ENCODE assay signal across 12 mouse cellular contexts in the genomic region with DNA sequence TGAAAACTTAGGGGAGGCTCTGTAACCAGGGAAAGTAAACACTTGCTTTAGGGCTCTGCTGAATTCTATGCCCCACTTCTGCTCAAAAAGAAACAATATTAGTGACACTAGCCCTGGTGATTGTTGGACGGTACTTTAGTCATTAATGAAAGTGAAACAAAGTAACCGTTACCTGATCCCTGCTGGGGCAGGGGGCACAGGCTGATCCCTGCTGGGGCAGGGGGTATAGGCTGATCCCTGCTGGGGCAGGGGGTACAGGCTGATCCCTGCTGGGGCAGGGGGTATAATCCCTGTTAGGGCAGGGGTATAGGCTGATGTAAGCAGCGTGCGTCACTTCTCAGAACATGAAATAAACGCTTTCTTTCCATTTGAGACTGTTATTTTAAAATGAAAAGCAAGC. TPM values are rescaled to one million over a fixed set of nuclear protein-coding genes. Genes with fewer than 3 reads are reported as not detected.
A peak's percentile ranks its signal among the peaks of the same experiment; 100 is the strongest.
DNase-seq lines count a peak whose midpoint lies in the region; ATAC-seq and TF ChIP-seq lines count a peak whose summit lies in the region.
"Had no signal": no experiment of that assay in that cellular context is flagged by ENCODE, and none has a peak within 500 bp of the region (broad histone marks: within the 10 kb centered on the region; RNA-seq: fewer than 3 reads in every experiment).

No protein-coding gene starts in this region.

- WGBS in heart, embryonic 12.5 days = 68% methylated on average over 5 of the region's 5 CpGs
- WGBS in lung, embryonic 14.5 days = 74% methylated on average over 5 of the region's 5 CpGs
- WGBS in lung, adult 2 months = 67% methylated on average over 5 of the region's 5 CpGs
- WGBS in embryonic facial prominence, embryonic 15.5 days = 71% methylated on average over 5 of the region's 5 CpGs
- WGBS in olfactory bulb, adult 2 months = 48% methylated on average over 5 of the region's 5 CpGs

- peaks cover 8% of the 10 kb centered on the region for H3K36me3 ChIP-seq in heart, embryonic 12.5 days
- no peaks in the 10 kb centered on the region for H3K36me3 ChIP-seq in lung, embryonic 14.5 days (ENCODE audit: insufficient read depth)
- peaks cover 17% of the 10 kb centered on the region; the same call in 1 of the 2 replicates for H3K36me3 ChIP-seq in embryonic facial prominence, embryonic 15.5 days

- H3K9me3 ChIP-seq in heart, embryonic 12.5 days (replicated peaks) = peaks cover 3% of the 10 kb centered on the region; the same call in 1 of the 2 replicates
- H3K9me3 ChIP-seq in lung, embryonic 14.5 days (ENCODE audit: low read depth, low read length) = no peaks in the 10 kb centered on the region
- no peaks in the 10 kb centered on the region for H3K9me3 ChIP-seq in embryonic facial prominence, embryonic 15.5 days (replicated peaks)

- H3K4me1 ChIP-seq in heart, embryonic 12.5 days (replicated peaks) = peaks cover 17% of the 10 kb centered on the region; the same call in 1 of the 2 replicates
- no peaks in the 10 kb centered on the region for H3K4me1 ChIP-seq in lung, embryonic 14.5 days (ENCODE audit: insufficient read depth)
- H3K4me1 ChIP-seq in lung, adult 2 months (ENCODE audit: control insufficient read depth, insufficient read depth, low read length) = peaks cover 5% of the 10 kb centered on the region; the same call in 1 of the 2 replicates
- H3K4me1 ChIP-seq in embryonic facial prominence, embryonic 15.5 days = peaks cover 10% of the 10 kb centered on the region; the same call in 1 of the 2 replicates
- peaks cover 18% of the 10 kb centered on the region for H3K4me1 ChIP-seq in olfactory bulb, adult 2 months (ENCODE audit: control insufficient read depth, insufficient read depth, low read length)

- TF ChIP-seq POLR2A in lung, adult 2 months (IDR thresholded peaks at IDR 0.05; ENCODE audit: borderline replicate concordance, extremely low read depth, low read depth, low read length) = no peak
- TF ChIP-seq POLR2A in olfactory bulb, adult 2 months (IDR thresholded peaks at IDR 0.05; ENCODE audit: insufficient read depth, low read depth, low read length) = no peak

- H3K4me2 ChIP-seq in heart, embryonic 12.5 days = peak overlapping the region; percentile 35
- peak overlapping the region; percentile 7; the same call in 1 of the 2 replicates for H3K4me2 ChIP-seq in lung, embryonic 14.5 days
- H3K4me2 ChIP-seq in embryonic facial prominence, embryonic 15.5 days (replicated peaks) = peak overlapping the region; percentile 29; the same call in 1 of the 2 replicates

- H3K9ac ChIP-seq in heart, embryonic 12.5 days = no peak overlapping the region
- H3K9ac ChIP-seq in lung, embryonic 14.5 days = no peak overlapping the region
- no peak overlapping the region for H3K9ac ChIP-seq in embryonic facial prominence, embryonic 15.5 days

- intact Hi-C loops in heart, postnatal 25 days (cut with DNase I) = no loop called here

- no peak overlapping the region for H3K27ac ChIP-seq in heart, embryonic 12.5 days (ENCODE audit: poor library complexity, severe bottlenecking)
- H3K27ac ChIP-seq in lung, embryonic 14.5 days (ENCODE audit: low read depth) = no peak overlapping the region
- peak overlapping the region; percentile 24; the same call in 1 of the 2 replicates for H3K27ac ChIP-seq in embryonic facial prominence, embryonic 15.5 days (replicated peaks)
- peak overlapping the region; percentile 51 for H3K27ac ChIP-seq in olfactory bulb, adult 2 months (ENCODE audit: insufficient read depth, low read depth, low read length)

- DNase-seq in heart, postnatal 25 days (ENCODE audit: low spot score) = no peak
- DNase-seq in lung, embryonic 14.5 days = no peak
- no peak for DNase-seq in lung, adult 2 months
- DNase-seq in gastrocnemius, adult 18-20 months (ENCODE audit: low spot score) = no peak
- DNase-seq: cerebellum, adult 9-11 months had no signal

- H3K27me3 ChIP-seq in heart, embryonic 12.5 days (replicated peaks) = peaks cover 21% of the 10 kb centered on the region
- H3K27me3 ChIP-seq in lung, embryonic 14.5 days (ENCODE audit: insufficient read depth, low read length) = no peaks in the 10 kb centered on the region
- H3K27me3 ChIP-seq in embryonic facial prominence, embryonic 15.5 days = no peaks in the 10 kb centered on the region

- no peak for TF ChIP-seq CTCF in lung, embryonic 14.5 days (IDR thresholded peaks at IDR 0.05; ENCODE audit: low read depth)
- TF ChIP-seq CTCF in lung, adult 2 months (IDR thresholded peaks at IDR 0.05; ENCODE audit: insufficient read depth, low read length) = no peak
- TF ChIP-seq CTCF in olfactory bulb, adult 2 months (IDR thresholded peaks at IDR 0.05; ENCODE audit: insufficient read depth, low read depth, low read length) = no peak

- no peak overlapping the region for H3K4me3 ChIP-seq in heart, embryonic 12.5 days
- H3K4me3 ChIP-seq in lung, embryonic 14.5 days (ENCODE audit: low read depth, low read length) = no peak overlapping the region
- H3K4me3 ChIP-seq in lung, adult 2 months (replicated peaks; ENCODE audit: extremely low read depth, low read depth, low read length) = no peak overlapping the region
- no peak overlapping the region for H3K4me3 ChIP-seq in embryonic facial prominence, embryonic 15.5 days (replicated peaks)
- H3K4me3 ChIP-seq in olfactory bulb, adult 2 months (ENCODE audit: insufficient read depth, low read depth, low read length) = no peak overlapping the region

- ATAC-seq in heart, embryonic 12.5 days (ENCODE audit: insufficient number of reproducible peaks, low FRiP score) = no peak
- ATAC-seq in lung, embryonic 14.5 days (ENCODE audit: insufficient read depth) = no peak
- ATAC-seq in embryonic facial prominence, embryonic 15.5 days (ENCODE audit: insufficient number of reproducible peaks, low FRiP score, low TSS enrichment, low read depth) = no peak
- ATAC-seq in megakaryocyte progenitor cell, adult 5-6 weeks (replicated peaks; ENCODE audit: poor library complexity) = no peak

RNA-seq across cellular contexts. Expression of gene Ermp1, which starts 6.7 kb away (rescaled TPM):
- polyA plus RNA-seq in heart, embryonic 12.5 days (2016; fragmentation: Nextera tagmentation; extraction: Ambion mirVana) = 9.7 and 10.7 TPM in 2 replicates
- 1 to 10 TPM; 8.8 to 9.4 TPM for total RNA-seq in heart, postnatal 25 days (2021)
- polyA plus RNA-seq in lung, embryonic 14.5 days (2014; fragmentation: Nextera tagmentation; extraction: Ambion mirVana) = 7.4 and 8.4 TPM in 2 replicates
- 11.0 and 15.7 TPM in 2 replicates for polyA plus RNA-seq in lung, adult 2 months (2012; rRNA removed)
- 20.8 and 23.4 TPM in 2 replicates for polyA plus RNA-seq in embryonic facial prominence, embryonic 15.5 days (2015; fragmentation: Nextera tagmentation; extraction: Ambion mirVana)
- not detected in 2 replicates for polyA plus RNA-seq in olfactory bulb, adult 2 months (2012; ENCODE audit: insufficient read depth, insufficient read length, low replicate concordance, missing spikeins)
- total RNA-seq in megakaryocyte progenitor cell, adult 5-6 weeks (2015) = 37.3 and 42.5 TPM in 2 replicates
- 44.8 and 51.3 TPM in 2 replicates for total RNA-seq in megakaryocyte progenitor cell, adult 5-6 weeks (2017)
- 1 to 10 TPM; 8.0 to 8.2 TPM for total RNA-seq in gastrocnemius, adult 18-20 months (2021)

RNA-seq across cellular contexts. Expression of gene Mlana, which starts 56.1 kb away (rescaled TPM):
- 0.57 and 0.70 TPM in 2 replicates for polyA plus RNA-seq in heart, embryonic 12.5 days (2016; fragmentation: Nextera tagmentation; extraction: Ambion mirVana)
- 1 to 10 TPM in 1 of 2 experiments, under 1 TPM in 1; 0.57 to 1.0 TPM for total RNA-seq in heart, postnatal 25 days (2021)
- polyA plus RNA-seq in lung, embryonic 14.5 days (2014; fragmentation: Nextera tagmentation; extraction: Ambion mirVana) = not detected in 2 replicates
- polyA plus RNA-seq in lung, adult 2 months (2012; rRNA removed) = 0.75 and 1.1 TPM in 2 replicates
- polyA plus RNA-seq in embryonic facial prominence, embryonic 15.5 days (2015; fragmentation: Nextera tagmentation; extraction: Ambion mirVana) = 4.6 and 5.4 TPM in 2 replicates
- polyA plus RNA-seq in olfactory bulb, adult 2 months (2012; ENCODE audit: insufficient read depth, insufficient read length, low replicate concordance, missing spikeins) = not detected in 2 replicates
- not detected in 2 replicates for total RNA-seq in megakaryocyte progenitor cell, adult 5-6 weeks (2015)
- not detected in 2 replicates for total RNA-seq in megakaryocyte progenitor cell, adult 5-6 weeks (2017)
- not detected for total RNA-seq in gastrocnemius, adult 18-20 months (2021)
- total RNA-seq: liver, adult 2 months; megakaryocyte, adult 5-6 weeks had no signal
- polyA plus RNA-seq: liver, adult 2 months; neural tube, embryonic 11.5 days had no signal

Comparison
In these comparisons a context has a peak if more than half of its experiments do, and no peak if none do; other contexts are left out.
1. H3K27ac ChIP-seq: peak in embryonic facial prominence, embryonic 15.5 days (single experiment) and olfactory bulb, adult 2 months (single experiment); none in heart, embryonic 12.5 days (single experiment) and lung, embryonic 14.5 days (single experiment).
2. Peak in every context shown above with its lines, with median percentiles within 50 percentile points of each other: H3K4me2 ChIP-seq.